Mouse (Mus musculus) bone marrow macrophage, adult 2 months (primary cell): ENCODE results near the gene Sbk1. TPM values are rescaled to one million over a fixed set of nuclear protein-coding genes. Genes with fewer than 3 reads are reported as not detected.

Source experiments
- H3K27ac ChIP-seq: 2 replicates; pipeline ENCODE4 v1.5.1; 2012; ENCODE audit warnings: low read depth, low read length; ENCODE audit not compliant: insufficient read depth
- H3K4me1 ChIP-seq: 2 replicates; pipeline ENCODE4 v1.6.1; 2012; ENCODE audit warnings: low read length; ENCODE audit not compliant: control insufficient read depth, insufficient read depth
- H3K4me3 ChIP-seq: 2 replicates; pipeline ENCODE4 v1.5.1; 2012; ENCODE audit warnings: mild to moderate bottlenecking, low read length, moderate library complexity; ENCODE audit not compliant: insufficient read depth
- CTCF ChIP-seq: IDR thresholded peaks from 2 replicates; pipeline ENCODE4 v1.5.1; 2012; ENCODE audit warnings: low read depth, mild to moderate bottlenecking, low read length, moderate library complexity
- POLR2A ChIP-seq: IDR thresholded peaks from 2 replicates; pipeline ENCODE4 v1.6.1; 2012; ENCODE audit warnings: mild to moderate bottlenecking, low read depth, low read length, borderline replicate concordance
- polyA plus RNA-seq: library from polyadenylated mRNA; stranded (reverse); fragments of >200 nt; gene quantifications from 2 replicates; pipeline ENCODE4 v1.2.4, GENCODE M21; 2012; ENCODE audit not compliant: missing spikeins, insufficient read depth, insufficient read length

Gene Sbk1
- 4.8 and 6.3 TPM in 2 replicates for polyA plus RNA-seq

DNA sequence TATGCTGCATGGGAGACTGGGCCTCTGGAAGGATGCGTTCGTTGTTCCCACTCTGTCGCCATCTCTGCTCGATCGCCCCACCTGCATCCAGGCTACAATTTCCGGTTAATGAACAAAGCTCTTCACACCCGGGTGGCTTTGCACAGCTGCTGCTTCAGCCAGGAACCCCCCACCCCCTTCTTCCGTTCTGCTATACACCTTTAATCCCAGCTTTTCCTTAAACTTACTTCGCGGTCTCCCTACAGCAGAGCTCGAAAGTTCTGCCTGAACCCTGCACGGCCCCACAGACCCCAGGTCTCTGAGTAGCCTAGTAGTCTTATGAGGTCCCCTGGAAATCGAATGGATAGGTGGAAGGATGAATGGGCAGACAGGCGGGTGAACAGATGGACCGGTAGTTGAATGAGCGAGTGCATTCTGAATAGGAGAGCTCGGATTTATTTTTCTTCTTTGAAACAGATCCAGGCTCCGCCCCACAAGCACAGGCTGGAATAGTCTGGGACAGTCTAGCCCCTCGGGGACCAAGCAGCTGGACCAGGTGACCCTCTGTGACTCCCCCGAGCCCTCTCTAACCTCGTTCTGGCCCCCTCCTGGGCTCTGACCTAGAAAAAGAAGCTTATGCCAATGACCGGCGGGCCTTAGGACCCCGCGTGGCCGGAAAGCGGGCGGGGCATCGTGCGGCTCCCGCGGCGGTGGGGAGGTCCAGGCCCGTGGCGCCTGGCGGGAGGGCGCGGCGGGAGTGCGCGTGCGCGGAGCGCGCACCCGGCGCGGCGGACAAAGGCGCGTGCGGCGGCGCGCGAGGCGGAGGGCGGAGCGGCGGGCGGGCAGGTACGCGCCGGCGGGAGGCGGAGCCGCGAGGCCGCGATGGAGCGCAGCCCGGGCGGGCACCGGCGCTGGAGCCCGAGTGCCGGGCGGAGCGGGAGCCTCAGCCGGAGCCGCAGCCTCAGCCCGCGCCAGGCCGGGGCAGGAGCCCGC lies at the start of gene Sbk1:
TSS of gene Sbk1 (plus strand) at position 908 of the 972 bp plus-strand sequence.
- 0 out of 2 replicates have a peak, but pooled peaks cover 3% of the 10 kb centered on the region for H3K4me1 ChIP-seq
- TF ChIP-seq POLR2A, result no peak
- TF ChIP-seq CTCF, result no peak
- no peak within 1 kb of the TSS for H3K27ac ChIP-seq
- H3K4me3 ChIP-seq, result peak within 1 kb of the TSS; percentile 81

- no peak for TF ChIP-seq POLR2A
- no peak for TF ChIP-seq CTCF
Observed at GRCm38 (mm10) chr7:126222753-126223152, 49.7 kb upstream of the Sbk1 start.

GRCm38 (mm10) chr7:126226136-126226535 lies 46.3 kb upstream of the Sbk1 start:
- Histone ChIP-seq H3K27ac (no peak overlapping the region), H3K4me1 (peaks cover 7% of the 10 kb centered on the region), H3K4me3 (no peak overlapping the region)
- no peak for TF ChIP-seq CTCF
- TF ChIP-seq POLR2A, result no peak

More at GRCm38 (mm10) chr7:126222753-126223152, 49.7 kb upstream of the Sbk1 start:
- Histone ChIP-seq H3K27ac (no peak overlapping the region), H3K4me1 (no peaks in the 10 kb centered on the region), H3K4me3 (no peak overlapping the region)

DNA sequence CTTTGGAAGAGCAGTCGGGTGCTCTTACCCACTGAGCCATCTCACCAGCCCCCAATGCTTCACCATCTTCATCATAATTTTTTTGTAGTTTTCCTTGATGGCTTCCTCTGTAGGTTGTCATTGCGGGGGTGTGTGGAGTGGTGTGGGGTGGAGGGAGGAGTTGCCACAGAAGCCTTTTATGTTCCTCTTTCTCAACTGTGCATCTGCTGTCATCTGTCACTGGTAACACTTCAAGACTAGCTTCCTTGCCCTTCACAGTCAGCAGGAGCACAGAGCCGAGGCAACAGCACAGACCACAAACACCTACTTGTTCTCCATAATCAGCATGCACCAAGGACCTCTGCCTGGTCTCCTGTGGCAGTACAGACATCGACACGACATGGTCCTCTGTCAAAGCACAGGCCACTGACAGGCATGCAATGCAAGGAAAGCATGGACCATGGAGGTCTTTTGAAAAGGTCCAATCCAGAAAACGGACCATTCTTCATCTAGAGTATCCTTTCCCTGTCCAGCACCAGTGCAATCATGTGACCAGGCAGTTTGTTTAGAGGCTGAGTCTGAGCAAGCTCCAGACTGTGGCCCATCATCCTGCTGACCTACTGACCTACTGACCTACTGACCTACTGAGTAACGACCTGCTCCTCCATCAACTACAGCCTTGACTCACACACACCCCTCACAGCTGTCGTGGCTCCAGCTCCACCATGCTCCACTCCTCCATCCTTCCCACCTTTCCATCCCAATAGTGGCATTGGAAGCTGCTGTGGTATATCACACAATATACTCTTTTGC lies 41.9 kb upstream of the Sbk1 start:
- Histone ChIP-seq H3K4me3 (no peak overlapping the region), H3K27ac (no peak overlapping the region), H3K4me1 (peaks cover 7% of the 10 kb centered on the region)
- no peak for TF ChIP-seq CTCF
- TF ChIP-seq POLR2A, result no peak

- no peak overlapping the region for H3K4me3 ChIP-seq
- H3K4me1 ChIP-seq, result peaks cover 11% of the 10 kb centered on the region
- no peak overlapping the region for H3K27ac ChIP-seq
- TF ChIP-seq POLR2A (no peak), CTCF (no peak)
Observed at GRCm38 (mm10) chr7:126232345-126233071, 39.9 kb upstream of the Sbk1 start.

DNA sequence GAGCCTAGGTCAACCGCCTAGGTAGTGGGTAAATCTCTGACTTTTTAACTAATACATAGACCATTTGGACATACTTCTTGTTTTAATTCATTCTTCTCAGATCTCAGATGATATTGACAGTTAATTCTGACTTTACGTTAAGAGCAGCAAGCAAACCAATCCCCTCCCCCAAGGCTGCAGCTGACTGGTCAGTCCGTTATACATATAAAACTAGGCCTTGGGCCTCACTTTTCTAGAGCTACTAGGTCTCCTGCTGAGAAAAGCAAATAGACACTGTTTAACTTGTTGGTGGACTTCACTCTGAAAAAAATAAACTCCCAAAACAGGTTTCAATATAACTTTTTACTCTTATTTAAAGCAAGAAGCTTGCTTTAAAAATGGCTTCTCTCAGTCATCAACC lies 37.8 kb upstream of the Sbk1 start:
- Histone ChIP-seq H3K4me1 (peaks cover 11% of the 10 kb centered on the region), H3K27ac (no peak overlapping the region), H3K4me3 (no peak overlapping the region)
- TF ChIP-seq POLR2A (no peak), CTCF (no peak)

DNA sequence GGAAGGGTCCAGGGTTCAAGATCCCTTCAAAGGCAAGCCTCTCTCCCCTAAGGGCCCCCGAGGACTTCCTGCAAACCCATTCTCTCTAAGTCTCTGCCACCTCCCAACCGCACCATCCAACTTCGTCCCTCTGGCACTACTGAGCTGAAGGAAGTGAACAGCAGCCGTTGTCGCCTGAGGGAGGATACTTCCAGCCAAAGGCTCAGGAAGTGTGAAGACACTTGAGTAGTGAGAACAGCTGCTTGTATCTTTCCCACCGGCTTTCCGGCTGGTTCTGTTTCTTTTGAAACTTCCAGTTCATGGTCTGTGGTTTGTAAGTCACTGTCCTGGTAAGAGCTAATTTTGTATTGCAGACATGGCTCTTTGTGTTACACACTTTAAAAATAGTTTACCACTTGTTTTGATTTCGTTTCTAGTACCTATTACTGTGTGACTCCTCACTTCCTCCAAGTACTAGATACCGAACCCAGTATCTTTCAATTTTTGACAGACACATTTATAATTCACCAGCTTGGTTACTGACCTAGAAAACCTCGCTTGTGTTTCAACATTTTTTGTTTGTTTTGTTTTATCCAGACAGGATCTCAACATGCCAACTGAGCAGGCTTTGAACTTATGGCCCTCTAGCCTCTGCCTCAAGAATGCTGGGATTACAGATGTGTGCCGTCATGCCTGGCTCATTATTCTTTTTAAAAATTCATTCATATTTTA lies 36.2 kb upstream of the Sbk1 start:
- Histone ChIP-seq H3K4me1 (peaks cover 4% of the 10 kb centered on the region), H3K4me3 (no peak overlapping the region), H3K27ac (peak overlapping the region; percentile 24)
- no peak for TF ChIP-seq CTCF
- no peak for TF ChIP-seq POLR2A

- Histone ChIP-seq H3K27ac (no peak overlapping the region), H3K4me3 (no peak overlapping the region), H3K4me1 (peaks cover 4% of the 10 kb centered on the region)
- no peak for TF ChIP-seq POLR2A
- no peak for TF ChIP-seq CTCF
Observed at GRCm38 (mm10) chr7:126236794-126237192, 35.6 kb upstream of the Sbk1 start.

DNA sequence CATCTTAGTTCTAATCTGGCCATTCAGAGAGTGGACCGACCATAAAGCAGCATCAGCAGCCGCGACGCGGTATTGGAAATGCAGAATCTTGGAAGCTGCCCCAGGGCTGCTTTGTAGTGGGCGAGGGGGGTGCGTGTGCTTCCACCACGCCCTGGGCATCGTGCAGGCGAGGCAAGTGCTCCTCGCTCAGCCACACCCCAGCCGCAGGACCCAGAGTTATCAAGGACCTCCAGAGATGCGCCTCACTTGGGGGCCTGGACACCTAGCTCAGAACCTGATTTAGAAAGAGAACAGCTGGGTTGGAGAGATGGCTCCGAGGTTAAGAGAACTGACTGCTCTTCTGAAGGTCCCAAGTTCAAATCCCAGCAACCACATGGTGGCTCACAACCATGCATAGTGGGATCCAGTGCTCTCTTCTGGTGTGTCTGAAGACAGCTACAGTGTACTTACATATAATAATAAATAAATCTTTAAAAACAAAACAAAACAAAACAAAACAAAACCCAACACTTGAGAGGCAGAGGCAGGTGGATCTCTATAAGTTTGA lies 31.5 kb upstream of the Sbk1 start:
- Histone ChIP-seq H3K4me1 (peaks cover 9% of the 10 kb centered on the region), H3K4me3 (no peak overlapping the region), H3K27ac (no peak overlapping the region)
- TF ChIP-seq CTCF, result no peak
- no peak for TF ChIP-seq POLR2A
